Mouse (Mus musculus) lung, adult 2 months (tissue): ENCODE results near the gene 1700012B09Rik.

Source experiments
- CTCF ChIP-seq: fragments of 200-500 bp; IDR thresholded peaks from 2 replicates; pipeline ENCODE4 v1.5.1; 2011; ENCODE audit warnings: mild to moderate bottlenecking, low read length, control low read depth; ENCODE audit not compliant: insufficient read depth
- POLR2A ChIP-seq: fragments of 200-500 bp; IDR thresholded peaks from 2 replicates; pipeline ENCODE4 v1.6.1; 2011; ENCODE audit warnings: low read depth, mild to moderate bottlenecking, control low read depth, low read length, borderline replicate concordance; ENCODE audit errors: extremely low read depth

- TF ChIP-seq CTCF (no peak), POLR2A (no peak)
Measured at GRCm38 (mm10) chr9:14772074-14772473, 1.2 kb upstream of the 1700012B09Rik start.
